Mouse (Mus musculus) ES-Bruce4 (cell line): Measurements from ENCODE around the gene Ghrh. TPM values are rescaled to one million over a fixed set of nuclear protein-coding genes. Genes with fewer than 3 reads are reported as not detected.
A peak's percentile ranks its signal among the peaks of the same experiment; 100 is the strongest.

Experiments used
- H3K27ac ChIP-seq: 2 replicates; pipeline ENCODE4 v1.5.1; 2012; ENCODE audit warnings: low read length, inconsistent platforms; ENCODE audit not compliant: insufficient read depth
- H3K27me3 ChIP-seq: 2 replicates; pipeline ENCODE4 v1.6.1; 2012; ENCODE audit warnings: mild to moderate bottlenecking, low read length, inconsistent platforms; ENCODE audit not compliant: control insufficient read depth, poor library complexity, insufficient read depth, severe bottlenecking
- H3K36me3 ChIP-seq: 2 replicates; pipeline ENCODE4 v1.6.1; 2012; ENCODE audit warnings: inconsistent platforms, mild to moderate bottlenecking, low read length, moderate library complexity; ENCODE audit not compliant: control insufficient read depth, poor library complexity, insufficient read depth, severe bottlenecking
- H3K4me1 ChIP-seq: one replicate; pipeline ENCODE4 v1.8.1; 2011; ENCODE audit warnings: low read length; ENCODE audit not compliant: control insufficient read depth, insufficient read depth
- H3K4me3 ChIP-seq: 2 replicates; pipeline ENCODE4 v1.5.1; 2011; ENCODE audit warnings: low read depth, mild to moderate bottlenecking, low read length
- H3K9ac ChIP-seq: 2 replicates; pipeline ENCODE4 v1.6.1; 2012; ENCODE audit warnings: low read depth, mild to moderate bottlenecking, inconsistent platforms; ENCODE audit not compliant: poor library complexity, severe bottlenecking
- H3K9me3 ChIP-seq: replicated peaks from 2 replicates; pipeline ENCODE4 v1.6.1; 2012; ENCODE audit warnings: mild to moderate bottlenecking, low read length, inconsistent platforms; ENCODE audit not compliant: control insufficient read depth, poor library complexity, insufficient read depth, severe bottlenecking
- CTCF ChIP-seq: IDR thresholded peaks from one replicate; pipeline ENCODE4 v1.8.1; 2011; ENCODE audit warnings: low read depth, low read length
- EP300 ChIP-seq: IDR thresholded peaks from 2 replicates; pipeline ENCODE4 v1.6.1; 2011; ENCODE audit warnings: low read depth, low read length; ENCODE audit not compliant: insufficient read depth
- POLR2A ChIP-seq: IDR thresholded peaks from one replicate; pipeline ENCODE4 v1.8.1; 2011; ENCODE audit warnings: low read length; ENCODE audit not compliant: insufficient read depth
- polyA plus RNA-seq: library from polyadenylated mRNA; stranded (reverse); fragments of >200 nt; gene quantifications from 2 replicates; pipeline ENCODE4 v1.2.4, GENCODE M21; 2011; ENCODE audit warnings: low read depth; ENCODE audit not compliant: missing spikeins, insufficient read depth, insufficient read length

Ghrh gene
- polyA plus RNA-seq, 1 experiment, result not detected

DNA sequence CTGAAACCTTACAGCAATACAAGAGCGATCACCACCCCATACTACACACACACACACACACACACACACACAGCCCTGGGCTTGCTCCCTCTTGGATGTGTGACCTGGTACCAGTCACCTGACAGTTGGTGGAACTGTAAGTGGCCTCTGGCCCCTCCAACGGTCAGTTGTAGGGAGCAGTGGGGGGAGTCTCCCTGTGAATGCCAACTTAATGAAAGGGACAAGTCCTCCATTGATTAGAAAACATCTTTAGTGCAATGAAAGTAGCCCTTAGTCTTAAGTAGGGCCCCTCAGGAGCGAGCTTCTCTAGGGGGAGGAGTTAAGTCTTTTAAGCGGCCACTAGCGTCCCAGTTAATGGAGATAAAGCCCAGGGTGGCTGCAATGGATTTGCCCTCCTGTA is 19.2 kb downstream of the Ghrh start:
- no peak for TF ChIP-seq EP300
- TF ChIP-seq CTCF, result no peak
- TF ChIP-seq POLR2A, result no peak
- no peak overlapping the region for H3K9ac ChIP-seq
- peaks cover 11% of the 10 kb centered on the region for H3K4me1 ChIP-seq
- peak overlapping the region; percentile 86 for H3K27ac ChIP-seq
- H3K27me3 ChIP-seq, result no peaks in the 10 kb centered on the region
- no peak overlapping the region for H3K4me3 ChIP-seq
- peaks cover 12% of the 10 kb centered on the region for H3K36me3 ChIP-seq
- peaks cover 11% of the 10 kb centered on the region for H3K9me3 ChIP-seq

DNA sequence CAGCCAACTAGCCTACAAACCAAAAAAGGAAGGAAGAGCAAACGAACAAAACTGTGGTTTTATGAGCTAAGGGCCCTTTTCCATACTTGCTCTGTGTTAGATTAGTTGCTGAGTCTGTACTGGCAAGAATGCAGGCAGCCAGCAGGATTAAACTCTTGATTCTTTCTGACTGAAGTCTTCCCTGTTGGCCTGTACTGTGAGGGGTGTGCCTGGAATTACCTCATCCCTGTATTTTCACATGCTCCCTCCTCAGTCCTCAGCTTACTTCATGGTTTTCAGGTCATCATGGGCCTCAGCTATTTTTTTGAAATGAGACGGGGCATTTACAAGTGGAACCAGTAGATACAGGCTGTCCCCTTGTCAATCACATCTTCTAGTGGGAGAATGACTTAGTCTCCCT is 22.1 kb downstream of the Ghrh start:
- Histone ChIP-seq H3K36me3 (peaks cover 30% of the 10 kb centered on the region), H3K9me3 (peaks cover 11% of the 10 kb centered on the region), H3K27me3 (no peaks in the 10 kb centered on the region), H3K27ac (no peak overlapping the region), H3K9ac (no peak overlapping the region), H3K4me1 (peaks cover 9% of the 10 kb centered on the region), H3K4me3 (no peak overlapping the region)
- TF ChIP-seq CTCF, result no peak
- TF ChIP-seq EP300, result no peak
- TF ChIP-seq POLR2A, result no peak

DNA sequence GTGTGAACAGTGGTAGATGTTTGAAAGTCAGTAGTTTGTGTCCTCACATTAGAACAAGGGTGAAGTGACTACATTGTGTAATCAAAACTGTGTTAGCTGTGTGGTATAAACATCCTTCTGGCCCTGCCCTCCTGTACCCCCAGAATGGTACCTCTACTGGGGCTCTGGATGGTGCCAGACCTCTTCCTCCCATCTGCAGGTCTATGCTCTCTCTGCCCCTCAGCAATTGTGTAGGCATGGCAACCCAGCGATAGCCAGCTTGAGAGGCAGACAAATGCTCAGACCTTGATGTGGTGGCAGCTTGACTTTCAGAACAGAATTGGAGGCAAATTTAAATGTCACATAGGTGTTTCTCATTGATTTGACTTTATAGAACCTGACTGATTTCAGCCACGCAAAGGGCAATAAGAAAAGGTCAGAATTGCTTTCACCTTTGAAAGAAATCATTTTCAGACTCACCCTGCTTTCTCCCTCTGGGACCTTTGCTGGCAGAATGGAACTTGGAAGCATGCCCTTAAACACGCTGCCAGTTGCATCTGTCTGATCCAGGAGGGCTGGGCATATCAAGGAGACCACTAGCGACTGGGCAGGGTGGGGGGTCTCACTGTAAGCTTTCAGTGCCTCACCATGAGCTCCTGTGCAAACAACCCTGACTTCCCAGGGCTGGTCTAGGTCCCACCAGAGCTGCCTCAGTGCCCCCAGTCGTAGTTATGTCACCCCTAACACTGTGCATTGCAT is 25.1 kb downstream of the Ghrh start:
- no peak overlapping the region for H3K27ac ChIP-seq
- H3K27me3 ChIP-seq, result no peaks in the 10 kb centered on the region
- no peaks in the 10 kb centered on the region for H3K4me1 ChIP-seq
- peaks cover 50% of the 10 kb centered on the region for H3K36me3 ChIP-seq
- H3K9me3 ChIP-seq, result peaks cover 11% of the 10 kb centered on the region
- no peak for TF ChIP-seq POLR2A
- no peak for TF ChIP-seq EP300
- TF ChIP-seq CTCF, result no peak
- no peak overlapping the region for H3K9ac ChIP-seq
- no peak overlapping the region for H3K4me3 ChIP-seq

DNA sequence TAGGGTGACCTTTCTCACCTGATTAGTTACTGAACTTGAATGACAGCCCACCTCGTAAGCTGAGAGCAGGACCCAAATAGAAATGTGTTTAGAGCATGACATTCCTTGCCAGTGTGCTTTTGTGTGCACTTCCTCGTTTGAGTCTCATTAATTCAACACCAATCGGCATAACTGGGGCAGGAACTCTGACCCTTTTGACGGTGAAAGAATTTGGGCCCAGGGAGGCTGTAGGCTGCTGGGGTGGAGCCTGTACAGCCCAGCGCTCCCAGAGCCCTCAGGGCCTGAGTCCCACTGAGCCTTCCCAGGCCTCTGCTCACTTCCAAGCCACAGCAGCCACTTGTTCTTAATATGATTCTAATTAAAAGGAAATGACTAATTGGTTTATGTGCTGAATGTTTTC is 26.4 kb downstream of the Ghrh start:
- Histone ChIP-seq H3K27me3 (no peaks in the 10 kb centered on the region), H3K4me3 (no peak overlapping the region), H3K9ac (no peak overlapping the region), H3K4me1 (no peaks in the 10 kb centered on the region), H3K27ac (no peak overlapping the region), H3K9me3 (peaks cover 11% of the 10 kb centered on the region), H3K36me3 (peaks cover 50% of the 10 kb centered on the region)
- no peak for TF ChIP-seq CTCF
- no peak for TF ChIP-seq EP300
- TF ChIP-seq POLR2A, result no peak

DNA sequence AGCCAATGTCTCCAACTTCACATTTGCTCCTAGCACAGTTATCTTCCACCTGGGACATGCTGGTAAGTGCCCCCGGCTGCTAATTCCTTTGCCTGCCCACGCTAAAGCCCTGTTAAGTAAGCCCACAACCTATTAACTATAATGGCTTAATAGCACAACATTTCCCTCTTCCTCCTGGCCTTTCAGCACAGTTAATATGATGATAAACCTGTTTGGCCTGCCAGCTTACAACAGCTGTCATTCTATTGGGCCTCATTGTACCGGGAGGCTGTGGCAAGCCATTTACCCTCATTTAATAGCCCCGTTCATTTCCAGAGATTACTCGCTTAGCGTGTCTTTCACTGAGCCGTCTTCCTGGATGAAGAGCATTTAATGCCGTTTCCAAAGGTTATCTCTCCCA is 27.2 kb downstream of the Ghrh start:
- Histone ChIP-seq H3K27ac (no peak overlapping the region), H3K4me3 (no peak overlapping the region), H3K9me3 (peaks cover 11% of the 10 kb centered on the region), H3K36me3 (peaks cover 48% of the 10 kb centered on the region), H3K9ac (no peak overlapping the region), H3K4me1 (no peaks in the 10 kb centered on the region), H3K27me3 (no peaks in the 10 kb centered on the region)
- TF ChIP-seq CTCF (no peak), EP300 (no peak), POLR2A (no peak)

DNA sequence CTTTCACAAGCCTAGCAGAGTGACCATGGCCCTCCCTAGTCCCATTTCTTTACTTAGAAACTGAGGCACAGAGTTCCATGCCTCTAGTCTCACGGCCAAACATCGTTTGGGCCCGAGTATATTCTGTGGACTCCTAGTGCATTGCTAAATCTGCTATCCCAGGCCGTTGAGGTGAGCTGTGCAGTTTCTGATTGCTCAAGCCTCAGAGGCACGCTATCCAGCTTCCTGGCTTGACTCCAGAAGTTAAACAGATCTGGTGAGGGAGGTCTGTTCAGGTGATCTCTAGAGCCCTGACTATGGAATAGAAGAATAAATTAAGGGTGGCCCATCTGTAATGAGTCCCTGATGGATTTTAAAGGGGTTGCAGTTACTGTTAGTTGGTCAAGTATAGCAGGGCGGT is 30.1 kb downstream of the Ghrh start:
- no peak for TF ChIP-seq EP300
- TF ChIP-seq POLR2A, result no peak
- H3K4me1 ChIP-seq, result no peaks in the 10 kb centered on the region
- peaks cover 58% of the 10 kb centered on the region for H3K36me3 ChIP-seq
- H3K9me3 ChIP-seq, result no peaks in the 10 kb centered on the region
- H3K4me3 ChIP-seq, result no peak overlapping the region
- no peak overlapping the region for H3K27ac ChIP-seq
- H3K27me3 ChIP-seq, result no peaks in the 10 kb centered on the region
- H3K9ac ChIP-seq, result no peak overlapping the region
